In genomic region chr13:26569422-26569821, GRCm38 (mm10) we compare ENCODE assay signal across 19 mouse cellular contexts.
DNase-seq lines count a peak whose midpoint lies in the region; ATAC-seq and TF ChIP-seq lines count a peak whose summit lies in the region.
"Had no signal": no experiment of that assay in that cellular context is flagged by ENCODE, and none has a peak within 500 bp of the region (broad histone marks: within the 10 kb centered on the region; RNA-seq: fewer than 3 reads in every experiment).

No protein-coding gene starts in this region.

- H3K4me1 ChIP-seq in hindbrain, postnatal 0 days (ENCODE audit: insufficient read depth, low read length), result no peaks in the 10 kb centered on the region
- no peaks in the 10 kb centered on the region for H3K4me1 ChIP-seq in hindbrain, embryonic 11.5 days (replicated peaks; ENCODE audit: control insufficient read depth, insufficient read depth, low read length)
- 0 out of 2 replicates have a peak, but pooled peaks cover 4% of the 10 kb centered on the region for H3K4me1 ChIP-seq in forebrain, embryonic 14.5 days (ENCODE audit: control insufficient read depth, insufficient read depth, low read length)
- peaks cover 4% of the 10 kb centered on the region; the same call in 1 of the 2 replicates for H3K4me1 ChIP-seq in midbrain, postnatal 0 days (ENCODE audit: insufficient read depth, low read length)
- H3K4me1 ChIP-seq: heart, embryonic 12.5 days; liver, embryonic 13.5 days; neural tube, embryonic 12.5 days had no signal

- no peak overlapping the region for H3K4me2 ChIP-seq in hindbrain, postnatal 0 days (ENCODE audit: low read depth, low read length)
- H3K4me2 ChIP-seq in hindbrain, embryonic 11.5 days (replicated peaks; ENCODE audit: low read depth, low read length), result no peak overlapping the region
- no peak overlapping the region for H3K4me2 ChIP-seq in forebrain, embryonic 14.5 days (ENCODE audit: low read length)
- H3K4me2 ChIP-seq in midbrain, postnatal 0 days (ENCODE audit: low read depth, low read length, poor library complexity, severe bottlenecking), result no peak overlapping the region
- H3K4me2 ChIP-seq: heart, embryonic 12.5 days; liver, embryonic 13.5 days; lung, embryonic 15.5 days; neural tube, embryonic 12.5 days had no signal

- no peak overlapping the region for H3K9ac ChIP-seq in hindbrain, postnatal 0 days (replicated peaks; ENCODE audit: low read length)
- H3K9ac ChIP-seq in hindbrain, embryonic 11.5 days (ENCODE audit: low read depth, low read length), result no peak overlapping the region
- H3K9ac ChIP-seq in forebrain, embryonic 14.5 days (ENCODE audit: low read length), result no peak overlapping the region
- no peak overlapping the region for H3K9ac ChIP-seq in midbrain, postnatal 0 days (replicated peaks; ENCODE audit: low read length, poor library complexity, severe bottlenecking)
- H3K9ac ChIP-seq: heart, embryonic 12.5 days; liver, embryonic 13.5 days; lung, embryonic 15.5 days; neural tube, embryonic 12.5 days had no signal

- no peak for ATAC-seq in hindbrain, postnatal 0 days
- no peak for ATAC-seq in hindbrain, embryonic 11.5 days (ENCODE audit: low FRiP score)
- peak; percentile 89 for ATAC-seq in forebrain, embryonic 14.5 days
- ATAC-seq in midbrain, postnatal 0 days (ENCODE audit: low FRiP score), result no peak

- peak; percentile 17 for DNase-seq in hindbrain, postnatal 0 days (ENCODE audit: low spot score)
- no peak for DNase-seq in hindbrain, embryonic 11.5 days (ENCODE audit: low spot score)
- peak; percentile 34 for DNase-seq in embryo, embryonic 11 days
- DNase-seq in forebrain, embryonic 14.5 days (ENCODE audit: low spot score), result peak; percentile 74
- peak; percentile 49 for DNase-seq in midbrain, postnatal 0 days (ENCODE audit: low spot score)
- no peak for DNase-seq in c-Kit-positive CD71-positive TER-119-positive erythroid progenitor cells, embryonic 14.5 days (ENCODE audit: low spot score)
- DNase-seq in frontal cortex, postnatal 14 days (ENCODE audit: low spot score in 2 of 2), result no peak
- no peak for DNase-seq in kidney, adult 8-10 months
- DNase-seq: adrenal gland, adult 2 months; cerebellum, adult 18-20 months; heart, postnatal 36 days; kidney, adult 2 months; kidney, postnatal 36 days; liver, embryonic 13.5 days had no signal

- H3K36me3 ChIP-seq in hindbrain, postnatal 0 days (ENCODE audit: insufficient read depth, low read length), result no peaks in the 10 kb centered on the region
- H3K36me3 ChIP-seq in hindbrain, embryonic 11.5 days (ENCODE audit: control insufficient read depth, insufficient read depth, low read length), result no peaks in the 10 kb centered on the region
- H3K36me3 ChIP-seq in forebrain, embryonic 14.5 days (ENCODE audit: control insufficient read depth, insufficient read depth, low read length), result no peaks in the 10 kb centered on the region
- no peaks in the 10 kb centered on the region for H3K36me3 ChIP-seq in midbrain, postnatal 0 days (ENCODE audit: insufficient read depth, low read length)
- H3K36me3 ChIP-seq: heart, embryonic 12.5 days; liver, embryonic 13.5 days; lung, embryonic 15.5 days; neural tube, embryonic 12.5 days had no signal

- no peaks in the 10 kb centered on the region for H3K27me3 ChIP-seq in hindbrain, postnatal 0 days (ENCODE audit: insufficient read depth, low read length)
- H3K27me3 ChIP-seq in hindbrain, embryonic 11.5 days (ENCODE audit: control insufficient read depth, insufficient read depth, low read length), result no peaks in the 10 kb centered on the region
- H3K27me3 ChIP-seq in forebrain, embryonic 14.5 days (replicated peaks; ENCODE audit: control insufficient read depth, insufficient read depth, low read length), result no peaks in the 10 kb centered on the region
- no peaks in the 10 kb centered on the region for H3K27me3 ChIP-seq in midbrain, postnatal 0 days (ENCODE audit: insufficient read depth, low read length)
- H3K27me3 ChIP-seq: heart, embryonic 12.5 days; liver, embryonic 13.5 days; lung, embryonic 15.5 days; neural tube, embryonic 12.5 days had no signal

- no peak overlapping the region for H3K4me3 ChIP-seq in hindbrain, postnatal 0 days (ENCODE audit: low read length)
- H3K4me3 ChIP-seq in hindbrain, embryonic 11.5 days (ENCODE audit: low read depth, low read length), result no peak overlapping the region
- no peak overlapping the region for H3K4me3 ChIP-seq in forebrain, embryonic 14.5 days (ENCODE audit: low read depth, low read length)
- H3K4me3 ChIP-seq in midbrain, postnatal 0 days (ENCODE audit: low read depth, low read length), result no peak overlapping the region
- H3K4me3 ChIP-seq: erythroblast, embryonic 14.5 days; heart, embryonic 12.5 days; liver, embryonic 13.5 days; lung, embryonic 15.5 days; neural tube, embryonic 12.5 days had no signal

- 18% methylated on average over 4 of the region's 4 CpGs for WGBS in hindbrain, postnatal 0 days
- 57% methylated on average over 4 of the region's 4 CpGs for WGBS in hindbrain, embryonic 11.5 days
- 10% methylated on average over 4 of the region's 4 CpGs for WGBS in forebrain, embryonic 14.5 days
- 10% methylated on average over 4 of the region's 4 CpGs for WGBS in midbrain, postnatal 0 days

- no peaks in the 10 kb centered on the region for H3K9me3 ChIP-seq in hindbrain, postnatal 0 days (ENCODE audit: low read length)
- H3K9me3 ChIP-seq in hindbrain, embryonic 11.5 days (ENCODE audit: control insufficient read depth, low read length), result no peaks in the 10 kb centered on the region
- H3K9me3 ChIP-seq in forebrain, embryonic 14.5 days (replicated peaks; ENCODE audit: control insufficient read depth, low read length), result no peaks in the 10 kb centered on the region
- H3K9me3 ChIP-seq in midbrain, postnatal 0 days (ENCODE audit: low read length), result no peaks in the 10 kb centered on the region
- H3K9me3 ChIP-seq: heart, embryonic 12.5 days; liver, embryonic 13.5 days; lung, embryonic 15.5 days had no signal

- no peak for TF ChIP-seq CTCF in hindbrain, postnatal 0 days (IDR thresholded peaks at IDR 0.05; ENCODE audit: low read depth)
- TF ChIP-seq CTCF in midbrain, postnatal 0 days (IDR thresholded peaks at IDR 0.05), result no peak

- no peak overlapping the region for H3K27ac ChIP-seq in hindbrain, postnatal 0 days
- H3K27ac ChIP-seq in hindbrain, embryonic 11.5 days (ENCODE audit: low read depth, low read length), result no peak overlapping the region
- no peak overlapping the region for H3K27ac ChIP-seq in forebrain, embryonic 14.5 days (ENCODE audit: low read depth, low read length)
- H3K27ac ChIP-seq in midbrain, postnatal 0 days (ENCODE audit: low read depth, low read length), result no peak overlapping the region
- H3K27ac ChIP-seq: liver, embryonic 13.5 days; lung, embryonic 15.5 days; macrophage; neural tube, embryonic 12.5 days had no signal

Comparison
In these comparisons a context has a peak if more than half of its experiments do, and no peak if none do; other contexts are left out.
1. DNase-seq: peak in hindbrain, postnatal 0 days (single experiment), embryo, embryonic 11 days (single experiment), forebrain, embryonic 14.5 days (single experiment) and midbrain, postnatal 0 days (single experiment); none in hindbrain, embryonic 11.5 days (single experiment), c-Kit-positive CD71-positive TER-119-positive erythroid progenitor cells, embryonic 14.5 days (single experiment), frontal cortex, postnatal 14 days (0 of 2) and kidney, adult 8-10 months (0 of 2).